Mouse (Mus musculus): Measurements from ENCODE around the gene Ppp1r12c. TPM values are rescaled to one million over a fixed set of nuclear protein-coding genes. Genes with fewer than 3 reads are reported as not detected.

Ppp1r12c gene
- polyA plus RNA-seq, 2 experiments: 15.6 to 22.2 TPM

- Histone ChIP-seq H3K27ac (no peak overlapping the region), H3K9ac (replicated peaks) (no peak overlapping the region), H3K9me3 (ENCODE audit: control insufficient read depth, low read length) (no peaks in the 10 kb centered on the region), H3K4me2 (ENCODE audit: low read depth) (no peak overlapping the region), H3K27me3 (ENCODE audit: control insufficient read depth, insufficient read depth, low read length) (no peaks in the 10 kb centered on the region), H3K36me3 (replicated peaks; ENCODE audit: control insufficient read depth, insufficient read depth, low read depth) (no peaks in the 10 kb centered on the region), H3K4me3 (ENCODE audit: insufficient read depth in 1 of 2, low read depth in 2 of 2, low read length in 2 of 2) (no peak overlapping the region), H3K4me1 (replicated peaks; ENCODE audit: control insufficient read depth in 2 of 2, insufficient read depth in 2 of 2, low read length in 1 of 2) (peaks cover 0 to 7% of the 10 kb centered on the region in 2 experiments; a peak in 3 of 4 replicates)
- TF ChIP-seq CTCF (IDR thresholded peaks at IDR 0.05; ENCODE audit: low read depth): no peak
- no peak for TF ChIP-seq EP300 (IDR thresholded peaks at IDR 0.05; ENCODE audit: low read depth)
- DNase-seq (ENCODE audit: low read depth in 3 of 3, low spot score in 3 of 3) (no peak), ATAC-seq (ENCODE audit: insufficient read depth) (no peak)
- WGBS (ENCODE audit: insufficient replicate concordance): 65% methylated on average over 8 of the region's 8 CpGs
Measured at GRCm38 (mm10) chr7:4511489-4512224, 10.2 kb upstream of the Ppp1r12c start.

GRCm38 (mm10) chr7:4509863-4510608 is 8.6 kb upstream of the Ppp1r12c start:
- Histone ChIP-seq H3K27ac (no peak overlapping the region), H3K4me1 (replicated peaks; ENCODE audit: control insufficient read depth in 2 of 2, insufficient read depth in 2 of 2, low read length in 1 of 2) (peaks cover 0 to 6% of the 10 kb centered on the region in 2 experiments), H3K4me2 (ENCODE audit: low read depth) (peak overlapping the region; percentile 47), H3K36me3 (replicated peaks; ENCODE audit: control insufficient read depth, insufficient read depth, low read depth) (no peaks in the 10 kb centered on the region), H3K9me3 (ENCODE audit: control insufficient read depth, low read length) (no peaks in the 10 kb centered on the region), H3K4me3 (ENCODE audit: insufficient read depth in 1 of 2, low read depth in 2 of 2, low read length in 2 of 2) (peak overlapping the region in 1 of 2 experiments; percentile 16; a peak in 2 of 4 replicates), H3K27me3 (ENCODE audit: control insufficient read depth, insufficient read depth, low read length) (no peaks in the 10 kb centered on the region), H3K9ac (replicated peaks) (no peak overlapping the region)
- DNase-seq (ENCODE audit: low read depth in 3 of 3, low spot score in 3 of 3) (peak; percentile 50 to 64 (median 57)), ATAC-seq (ENCODE audit: insufficient read depth) (peak; percentile 73)
- TF ChIP-seq EP300 (IDR thresholded peaks at IDR 0.05; ENCODE audit: low read depth): no peak
- peak; percentile 95 for TF ChIP-seq CTCF (IDR thresholded peaks at IDR 0.05; ENCODE audit: low read depth)
- 22% methylated on average over 24 of the region's 24 CpGs for WGBS (ENCODE audit: insufficient replicate concordance)

- H3K36me3 ChIP-seq (replicated peaks; ENCODE audit: control insufficient read depth, insufficient read depth, low read depth): no peaks in the 10 kb centered on the region
- ATAC-seq (ENCODE audit: insufficient read depth): no peak
- no peak overlapping the region for H3K27ac ChIP-seq
- no peaks in the 10 kb centered on the region for H3K27me3 ChIP-seq (ENCODE audit: control insufficient read depth, insufficient read depth, low read length)
- H3K4me3 ChIP-seq (ENCODE audit: insufficient read depth in 1 of 2, low read depth in 2 of 2, low read length in 2 of 2): no peak overlapping the region
- H3K9ac ChIP-seq (replicated peaks): no peak overlapping the region
- H3K9me3 ChIP-seq (ENCODE audit: control insufficient read depth, low read length): no peaks in the 10 kb centered on the region
- TF ChIP-seq EP300 (IDR thresholded peaks at IDR 0.05; ENCODE audit: low read depth) (no peak), CTCF (IDR thresholded peaks at IDR 0.05; ENCODE audit: low read depth) (no peak)
- H3K4me1 ChIP-seq (replicated peaks; ENCODE audit: control insufficient read depth in 2 of 2, insufficient read depth in 2 of 2, low read length in 1 of 2): peaks cover 6 to 18% of the 10 kb centered on the region in 2 experiments
- WGBS (ENCODE audit: insufficient replicate concordance): 60% methylated on average over 8 of the region's 8 CpGs
- no peak for DNase-seq (ENCODE audit: low read depth in 3 of 3, low spot score in 3 of 3)
- H3K4me2 ChIP-seq (ENCODE audit: low read depth): no peak overlapping the region
Measured at GRCm38 (mm10) chr7:4508739-4509116, 7.2 kb upstream of the Ppp1r12c start.

DNA sequence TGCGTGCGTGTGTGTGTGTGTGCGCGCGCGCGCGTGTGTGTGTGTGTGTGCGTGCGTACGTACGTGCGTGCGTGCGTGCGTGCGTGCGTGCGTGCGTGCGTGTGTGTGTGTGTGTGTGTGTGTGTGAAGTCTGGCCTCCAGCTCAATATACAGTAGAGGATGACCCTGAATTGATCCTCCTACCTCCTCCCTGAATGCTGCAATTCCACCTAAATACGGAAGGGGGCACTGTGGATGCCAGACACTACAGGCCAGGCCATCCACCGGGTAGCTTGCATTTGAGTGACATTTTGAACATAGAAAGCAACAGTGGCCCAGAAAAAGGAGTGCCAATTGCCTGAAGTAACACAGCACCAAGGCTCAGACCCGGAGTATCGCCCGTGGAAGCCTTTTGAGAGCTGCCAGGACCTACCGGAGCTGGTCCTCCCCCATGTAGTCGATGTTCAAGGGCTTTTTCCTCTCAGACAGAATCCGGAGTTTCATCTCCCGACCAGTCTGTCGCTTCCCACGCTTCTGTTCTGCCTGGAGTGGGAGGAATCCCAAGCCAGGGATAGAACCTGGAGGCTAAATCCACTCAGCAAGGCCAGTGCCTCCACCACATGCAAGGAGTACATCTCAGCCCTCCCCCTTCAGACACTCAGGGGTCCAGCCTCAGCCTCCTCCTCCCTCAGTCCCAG is 6.7 kb upstream of the Ppp1r12c start:
- WGBS (ENCODE audit: insufficient replicate concordance): 76% methylated on average over 24 of the region's 32 CpGs
- no peak overlapping the region for H3K9ac ChIP-seq (replicated peaks)
- DNase-seq (ENCODE audit: low read depth in 3 of 3, low spot score in 3 of 3) (no peak), ATAC-seq (ENCODE audit: insufficient read depth) (no peak)
- TF ChIP-seq EP300 (IDR thresholded peaks at IDR 0.05; ENCODE audit: low read depth) (no peak), CTCF (IDR thresholded peaks at IDR 0.05; ENCODE audit: low read depth) (peak; percentile 72)
- no peaks in the 10 kb centered on the region for H3K27me3 ChIP-seq (ENCODE audit: control insufficient read depth, insufficient read depth, low read length)
- H3K27ac ChIP-seq: no peak overlapping the region
- H3K4me1 ChIP-seq (replicated peaks; ENCODE audit: control insufficient read depth in 2 of 2, insufficient read depth in 2 of 2, low read length in 1 of 2): peaks cover 6 to 20% of the 10 kb centered on the region in 2 experiments
- no peak overlapping the region for H3K4me2 ChIP-seq (ENCODE audit: low read depth)
- no peaks in the 10 kb centered on the region for H3K9me3 ChIP-seq (ENCODE audit: control insufficient read depth, low read length)
- no peak overlapping the region for H3K4me3 ChIP-seq (ENCODE audit: insufficient read depth in 1 of 2, low read depth in 2 of 2, low read length in 2 of 2)
- no peaks in the 10 kb centered on the region for H3K36me3 ChIP-seq (replicated peaks; ENCODE audit: control insufficient read depth, insufficient read depth, low read depth)

GRCm38 (mm10) chr7:4507220-4507619 is 5.7 kb upstream of the Ppp1r12c start:
- no peak overlapping the region for H3K9ac ChIP-seq (replicated peaks)
- H3K36me3 ChIP-seq (replicated peaks; ENCODE audit: control insufficient read depth, insufficient read depth, low read depth): no peaks in the 10 kb centered on the region
- WGBS (ENCODE audit: insufficient replicate concordance): 16% methylated on average over 3 of the region's 4 CpGs
- no peak for TF ChIP-seq EP300 (IDR thresholded peaks at IDR 0.05; ENCODE audit: low read depth)
- no peak for TF ChIP-seq CTCF (IDR thresholded peaks at IDR 0.05; ENCODE audit: low read depth)
- H3K4me1 ChIP-seq (replicated peaks; ENCODE audit: control insufficient read depth in 2 of 2, insufficient read depth in 2 of 2, low read length in 1 of 2): peaks cover 12 to 23% of the 10 kb centered on the region in 2 experiments
- no peaks in the 10 kb centered on the region for H3K27me3 ChIP-seq (ENCODE audit: control insufficient read depth, insufficient read depth, low read length)
- no peak overlapping the region for H3K27ac ChIP-seq
- no peaks in the 10 kb centered on the region for H3K9me3 ChIP-seq (ENCODE audit: control insufficient read depth, low read length)
- no peak overlapping the region for H3K4me3 ChIP-seq (ENCODE audit: insufficient read depth in 1 of 2, low read depth in 2 of 2, low read length in 2 of 2)
- DNase-seq (ENCODE audit: low read depth in 3 of 3, low spot score in 3 of 3) (no peak), ATAC-seq (ENCODE audit: insufficient read depth) (no peak)
- no peak overlapping the region for H3K4me2 ChIP-seq (ENCODE audit: low read depth)
